Mouse (Mus musculus): ENCODE measurements around the gene Crtc3. TPM values are rescaled to one million over a fixed set of nuclear protein-coding genes. Genes with fewer than 3 reads are reported as not detected.

Crtc3 gene
- 18.2 and 20.1 TPM in 2 replicates for polyA plus RNA-seq (2015; fragmentation: Nextera tagmentation; extraction: Ambion mirVana)

DNA sequence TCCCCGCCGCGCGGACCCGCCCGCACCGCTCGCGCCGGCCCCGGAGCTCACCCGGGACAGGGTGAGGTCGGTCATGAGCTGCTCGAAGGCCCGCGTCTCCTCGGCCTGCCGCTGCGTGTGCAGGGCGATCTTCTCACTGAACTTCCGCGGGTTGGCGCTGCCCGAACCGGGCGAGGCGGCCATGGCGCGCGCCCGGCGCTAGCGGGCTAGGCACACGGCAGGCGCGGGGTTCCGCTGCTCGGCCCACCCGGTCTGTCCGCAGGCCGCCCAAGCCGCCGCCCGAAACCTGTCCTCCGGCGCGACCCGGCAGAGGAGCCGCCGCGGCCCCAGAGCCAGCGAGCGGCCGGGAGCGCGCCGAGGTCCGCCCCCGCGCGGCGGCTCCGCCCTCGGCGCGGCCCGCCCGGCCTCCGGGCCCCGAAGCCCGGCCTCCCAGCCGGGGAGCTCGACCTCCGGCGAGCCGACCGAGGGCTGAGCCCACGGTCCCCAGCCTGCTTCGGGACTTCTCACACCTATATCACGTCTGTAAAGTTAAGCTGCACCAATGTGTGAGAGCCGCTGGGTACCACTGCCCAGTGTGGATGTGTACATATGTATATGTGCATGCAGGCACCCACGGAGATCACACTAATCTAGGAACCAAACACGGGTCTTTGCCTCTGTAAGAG, at the start of gene Crtc3:
Gene Crtc3, minus strand, starts transcription at position 322 of the 665 bp plus-strand sequence.
- Histone ChIP-seq H3K27me3 (replicated peaks; ENCODE audit: control insufficient read depth, insufficient read depth, low read length) (no peaks in the 10 kb centered on the region), H3K4me2 (ENCODE audit: low read length) (peak within 1 kb of the TSS; percentile 55), H3K27ac (ENCODE audit: low read length) (peak within 1 kb of the TSS; percentile 93), H3K9me3 (ENCODE audit: control insufficient read depth, low read length) (no peaks in the 10 kb centered on the region), H3K4me1 (replicated peaks; ENCODE audit: control insufficient read depth, insufficient read depth, low read length) (peaks cover 24% of the 10 kb centered on the region), H3K9ac (replicated peaks; ENCODE audit: low read depth, low read length) (peak within 1 kb of the TSS; percentile 98), H3K4me3 (replicated peaks; ENCODE audit: low read length) (peak within 1 kb of the TSS; percentile 90), H3K36me3 (ENCODE audit: control insufficient read depth, insufficient read depth) (no peaks in the 10 kb centered on the region)
- under 1% methylated on average over 66 of the region's 83 CpGs for WGBS
- ATAC-seq, result peak; percentile 73

DNA sequence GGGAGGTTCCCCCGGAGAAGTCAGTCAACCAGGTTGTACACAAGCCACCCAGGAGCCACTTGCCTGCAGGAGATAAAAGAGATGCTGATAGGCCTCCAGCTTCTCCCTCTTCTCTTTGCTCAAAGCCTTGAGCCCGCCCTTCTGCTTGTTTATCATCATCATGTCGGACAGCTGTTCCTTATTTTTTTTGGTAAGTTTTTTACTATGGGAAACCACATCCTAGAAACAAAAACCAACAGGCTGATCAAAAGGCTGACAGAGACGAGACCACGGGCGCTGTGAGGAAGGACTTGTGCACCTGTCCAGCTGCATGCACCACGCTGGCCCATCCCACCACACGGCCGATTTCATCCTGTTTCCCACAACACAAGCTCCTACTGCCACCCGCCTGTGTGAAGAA, 47.5 kb upstream of the Crtc3 start:
- Histone ChIP-seq H3K9me3 (ENCODE audit: control insufficient read depth, low read length) (no peaks in the 10 kb centered on the region), H3K36me3 (ENCODE audit: control insufficient read depth, insufficient read depth) (peaks cover 19% of the 10 kb centered on the region), H3K27ac (ENCODE audit: low read length) (no peak overlapping the region), H3K4me3 (replicated peaks; ENCODE audit: low read length) (no peak overlapping the region), H3K9ac (replicated peaks; ENCODE audit: low read depth, low read length) (no peak overlapping the region), H3K4me1 (replicated peaks; ENCODE audit: control insufficient read depth, insufficient read depth, low read length) (no peaks in the 10 kb centered on the region), H3K27me3 (replicated peaks; ENCODE audit: control insufficient read depth, insufficient read depth, low read length) (no peaks in the 10 kb centered on the region), H3K4me2 (ENCODE audit: low read length) (no peak overlapping the region)
- no peak for ATAC-seq
- WGBS, result 92% methylated on average over 10 of the region's 10 CpGs

DNA sequence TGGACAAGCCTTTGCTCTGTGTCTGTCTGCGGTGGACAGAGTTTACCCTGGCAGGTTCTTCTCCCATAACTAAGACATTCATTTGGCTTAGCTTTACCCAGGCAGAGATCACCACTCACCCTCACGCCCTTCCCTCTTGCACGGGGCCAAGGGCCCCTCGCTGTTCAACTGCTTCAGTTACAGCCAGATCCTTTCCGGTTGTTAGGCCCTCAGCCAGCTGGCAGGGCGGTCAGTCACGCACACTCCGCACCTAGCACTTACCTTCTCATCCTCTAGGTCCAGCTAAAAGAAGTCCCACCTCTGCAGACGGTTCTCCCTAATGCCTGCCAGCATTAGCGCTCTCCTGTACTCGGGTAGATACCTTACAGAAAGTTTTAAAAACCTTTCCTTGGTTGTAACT, 44.3 kb upstream of the Crtc3 start:
- WGBS, result 83% methylated on average over 11 of the region's 11 CpGs

DNA sequence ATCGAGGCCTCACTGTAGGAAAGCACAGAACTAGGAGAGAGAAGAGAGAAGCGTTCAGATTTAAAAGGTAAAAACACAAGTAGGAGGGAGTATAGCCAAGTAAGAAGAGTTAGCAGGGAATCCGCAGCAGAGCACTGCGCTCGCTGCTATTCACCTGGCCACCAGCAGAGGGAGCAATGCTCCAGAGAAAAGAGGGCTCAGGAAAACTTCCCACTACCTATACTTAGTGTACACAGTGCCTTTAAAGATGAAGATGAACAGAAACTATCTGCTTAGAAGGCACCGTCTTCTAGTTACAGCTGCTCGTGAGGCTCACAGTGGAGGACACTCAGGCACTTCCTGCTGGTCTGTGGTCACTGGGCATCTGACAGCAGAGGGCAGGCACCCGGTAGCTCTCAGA, 41.0 kb upstream of the Crtc3 start:
- Histone ChIP-seq H3K9me3 (ENCODE audit: control insufficient read depth, low read length) (no peaks in the 10 kb centered on the region), H3K9ac (replicated peaks; ENCODE audit: low read depth, low read length) (no peak overlapping the region), H3K27ac (ENCODE audit: low read length) (no peak overlapping the region), H3K4me1 (replicated peaks; ENCODE audit: control insufficient read depth, insufficient read depth, low read length) (no peaks in the 10 kb centered on the region), H3K4me3 (replicated peaks; ENCODE audit: low read length) (no peak overlapping the region), H3K36me3 (ENCODE audit: control insufficient read depth, insufficient read depth) (peaks cover 30% of the 10 kb centered on the region), H3K27me3 (replicated peaks; ENCODE audit: control insufficient read depth, insufficient read depth, low read length) (no peaks in the 10 kb centered on the region), H3K4me2 (ENCODE audit: low read length) (no peak overlapping the region)
- WGBS, result 26% methylated on average over 8 of the region's 8 CpGs
- peak; percentile 58 for ATAC-seq

More for the DNA sequence above, 44.3 kb upstream of the Crtc3 start:
- H3K27me3 ChIP-seq (replicated peaks; ENCODE audit: control insufficient read depth, insufficient read depth, low read length), result no peaks in the 10 kb centered on the region
- no peak overlapping the region for H3K9ac ChIP-seq (replicated peaks; ENCODE audit: low read depth, low read length)
- H3K36me3 ChIP-seq (ENCODE audit: control insufficient read depth, insufficient read depth), result peaks cover 17% of the 10 kb centered on the region
- no peaks in the 10 kb centered on the region for H3K9me3 ChIP-seq (ENCODE audit: control insufficient read depth, low read length)
- no peak overlapping the region for H3K4me3 ChIP-seq (replicated peaks; ENCODE audit: low read length)
- no peaks in the 10 kb centered on the region for H3K4me1 ChIP-seq (replicated peaks; ENCODE audit: control insufficient read depth, insufficient read depth, low read length)
- ATAC-seq, result no peak
- no peak overlapping the region for H3K4me2 ChIP-seq (ENCODE audit: low read length)
- H3K27ac ChIP-seq (ENCODE audit: low read length), result no peak overlapping the region

DNA sequence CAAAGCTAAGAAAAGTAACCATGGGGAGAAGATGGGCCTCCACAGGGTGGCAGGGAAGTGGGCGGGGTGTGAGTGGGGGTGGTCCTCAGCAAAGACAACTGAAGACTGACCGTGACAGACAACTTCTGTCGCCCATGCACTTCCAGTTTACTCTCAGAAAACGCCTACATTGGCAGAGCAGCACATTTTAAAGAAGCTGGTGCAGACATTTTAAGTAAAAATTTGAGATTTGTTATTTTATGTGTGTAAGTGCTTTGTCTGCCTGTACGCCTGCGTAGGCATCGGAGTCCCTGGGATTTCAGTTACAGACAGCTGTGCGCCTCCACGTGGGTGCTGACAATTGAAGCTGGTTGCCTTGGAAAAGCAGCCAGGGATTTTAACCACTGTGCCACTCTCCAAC, 32.4 kb upstream of the Crtc3 start:
- Histone ChIP-seq H3K9me3 (ENCODE audit: control insufficient read depth, low read length) (no peaks in the 10 kb centered on the region), H3K27me3 (replicated peaks; ENCODE audit: control insufficient read depth, insufficient read depth, low read length) (no peaks in the 10 kb centered on the region), H3K4me1 (replicated peaks; ENCODE audit: control insufficient read depth, insufficient read depth, low read length) (no peaks in the 10 kb centered on the region), H3K27ac (ENCODE audit: low read length) (no peak overlapping the region), H3K4me2 (ENCODE audit: low read length) (no peak overlapping the region), H3K4me3 (replicated peaks; ENCODE audit: low read length) (no peak overlapping the region), H3K36me3 (ENCODE audit: control insufficient read depth, insufficient read depth) (peaks cover 18% of the 10 kb centered on the region), H3K9ac (replicated peaks; ENCODE audit: low read depth, low read length) (no peak overlapping the region)
- no peak for ATAC-seq
- 71% methylated on average over 9 of the region's 9 CpGs for WGBS

DNA sequence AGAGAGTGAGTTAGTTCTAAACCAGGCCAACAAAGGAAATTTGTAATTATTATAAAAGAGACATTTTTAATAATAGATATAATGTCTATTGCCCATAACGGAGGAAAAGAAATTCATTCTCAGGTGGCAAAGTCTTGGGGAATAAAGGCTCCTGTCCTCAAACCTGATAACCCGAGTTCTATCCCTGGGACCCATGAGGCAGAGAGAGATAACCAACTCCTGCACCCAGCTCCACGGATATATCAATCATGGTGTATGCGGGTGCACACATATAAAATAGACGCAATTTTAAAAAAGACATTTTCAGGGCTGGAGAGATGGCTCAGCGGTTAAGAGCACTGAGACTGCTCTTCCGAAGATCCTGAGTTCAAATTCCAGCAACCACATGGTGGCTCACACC, 30.9 kb upstream of the Crtc3 start:
- WGBS, result 97% methylated on average over 7 of the region's 7 CpGs

DNA sequence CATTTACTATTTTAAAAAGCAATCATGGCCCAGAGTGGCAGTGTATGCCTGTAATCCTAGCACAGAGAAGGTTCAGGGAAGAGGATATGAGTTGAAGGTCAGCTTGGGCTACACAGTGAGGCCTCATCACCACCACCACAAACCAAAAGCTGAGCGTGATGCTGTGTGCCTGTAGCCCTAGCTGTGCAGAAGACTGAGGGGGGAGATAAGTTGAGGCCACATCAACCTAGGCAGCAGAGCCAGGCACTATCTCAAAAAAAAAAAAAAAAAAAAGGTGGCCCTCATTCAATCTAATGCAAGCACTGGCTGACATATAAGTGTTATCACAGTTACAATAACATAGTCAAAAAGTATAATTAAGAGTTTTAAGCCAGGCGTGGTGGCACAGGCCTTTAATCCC, 30.4 kb upstream of the Crtc3 start:
- WGBS, result 92% methylated on average over 2 of the region's 2 CpGs
- H3K9me3 ChIP-seq (ENCODE audit: control insufficient read depth, low read length), result no peaks in the 10 kb centered on the region
- H3K9ac ChIP-seq (replicated peaks; ENCODE audit: low read depth, low read length), result no peak overlapping the region
- no peak overlapping the region for H3K4me3 ChIP-seq (replicated peaks; ENCODE audit: low read length)
- no peak overlapping the region for H3K4me2 ChIP-seq (ENCODE audit: low read length)
- no peak overlapping the region for H3K27ac ChIP-seq (ENCODE audit: low read length)
- H3K36me3 ChIP-seq (ENCODE audit: control insufficient read depth, insufficient read depth), result peaks cover 10% of the 10 kb centered on the region
- ATAC-seq, result no peak
- H3K4me1 ChIP-seq (replicated peaks; ENCODE audit: control insufficient read depth, insufficient read depth, low read length), result no peaks in the 10 kb centered on the region
- no peaks in the 10 kb centered on the region for H3K27me3 ChIP-seq (replicated peaks; ENCODE audit: control insufficient read depth, insufficient read depth, low read length)

More for the DNA sequence above, 30.9 kb upstream of the Crtc3 start:
- Histone ChIP-seq H3K36me3 (ENCODE audit: control insufficient read depth, insufficient read depth) (peaks cover 11% of the 10 kb centered on the region), H3K27ac (ENCODE audit: low read length) (no peak overlapping the region), H3K27me3 (replicated peaks; ENCODE audit: control insufficient read depth, insufficient read depth, low read length) (no peaks in the 10 kb centered on the region), H3K4me1 (replicated peaks; ENCODE audit: control insufficient read depth, insufficient read depth, low read length) (no peaks in the 10 kb centered on the region), H3K9ac (replicated peaks; ENCODE audit: low read depth, low read length) (no peak overlapping the region), H3K4me2 (ENCODE audit: low read length) (no peak overlapping the region), H3K9me3 (ENCODE audit: control insufficient read depth, low read length) (no peaks in the 10 kb centered on the region), H3K4me3 (replicated peaks; ENCODE audit: low read length) (no peak overlapping the region)
- ATAC-seq, result no peak

DNA sequence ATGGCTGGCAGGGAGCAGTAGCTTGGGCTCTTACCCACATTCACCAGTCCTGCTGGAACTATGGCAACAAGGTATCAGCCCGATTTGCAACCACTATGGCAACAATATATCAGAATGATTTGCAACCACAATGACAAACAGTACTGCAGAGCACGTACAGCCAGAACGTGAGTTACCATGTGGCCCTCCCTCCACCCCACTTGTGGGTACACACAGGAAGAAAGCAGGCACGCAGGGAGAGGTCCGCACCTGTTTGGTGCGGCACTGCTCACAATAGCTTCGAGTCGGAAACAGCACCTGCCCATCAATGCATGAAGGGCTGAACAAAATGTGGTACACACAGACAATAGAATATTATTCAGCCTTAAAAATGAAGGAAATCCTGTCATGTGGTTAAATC, 29.8 kb upstream of the Crtc3 start:
- H3K27ac ChIP-seq (ENCODE audit: low read length), result no peak overlapping the region
- H3K4me2 ChIP-seq (ENCODE audit: low read length), result no peak overlapping the region
- H3K36me3 ChIP-seq (ENCODE audit: control insufficient read depth, insufficient read depth), result peaks cover 10% of the 10 kb centered on the region
- WGBS, result 78% methylated on average over 8 of the region's 8 CpGs
- no peaks in the 10 kb centered on the region for H3K27me3 ChIP-seq (replicated peaks; ENCODE audit: control insufficient read depth, insufficient read depth, low read length)
- no peaks in the 10 kb centered on the region for H3K9me3 ChIP-seq (ENCODE audit: control insufficient read depth, low read length)
- H3K9ac ChIP-seq (replicated peaks; ENCODE audit: low read depth, low read length), result no peak overlapping the region
- H3K4me3 ChIP-seq (replicated peaks; ENCODE audit: low read length), result no peak overlapping the region
- no peaks in the 10 kb centered on the region for H3K4me1 ChIP-seq (replicated peaks; ENCODE audit: control insufficient read depth, insufficient read depth, low read length)
- no peak for ATAC-seq

DNA sequence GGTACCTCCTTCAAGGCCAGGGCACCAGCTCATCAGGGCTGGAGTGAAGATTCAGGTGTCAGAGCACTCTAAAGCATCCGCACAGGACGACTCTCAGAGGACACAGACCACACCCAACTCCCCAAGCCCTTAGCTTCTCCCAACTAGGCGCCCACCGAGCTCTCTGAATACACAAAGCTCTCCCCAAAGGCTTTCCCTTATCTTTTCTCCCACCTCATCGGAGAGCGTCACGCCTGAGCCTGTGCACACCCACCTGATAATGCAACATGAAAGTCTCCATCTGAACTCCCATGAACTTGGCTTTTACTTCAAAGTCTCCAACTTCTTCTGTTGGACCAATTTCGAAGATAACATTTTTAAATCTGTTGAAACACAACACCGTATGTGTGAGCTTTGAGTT, 28.1 kb upstream of the Crtc3 start:
- H3K36me3 ChIP-seq (ENCODE audit: control insufficient read depth, insufficient read depth), result peaks cover 6% of the 10 kb centered on the region
- WGBS, result 88% methylated on average over 9 of the region's 9 CpGs
- H3K4me1 ChIP-seq (replicated peaks; ENCODE audit: control insufficient read depth, insufficient read depth, low read length), result no peaks in the 10 kb centered on the region
- H3K9me3 ChIP-seq (ENCODE audit: control insufficient read depth, low read length), result no peaks in the 10 kb centered on the region
- ATAC-seq, result no peak
- H3K27me3 ChIP-seq (replicated peaks; ENCODE audit: control insufficient read depth, insufficient read depth, low read length), result no peaks in the 10 kb centered on the region
- H3K4me3 ChIP-seq (replicated peaks; ENCODE audit: low read length), result no peak overlapping the region
- no peak overlapping the region for H3K27ac ChIP-seq (ENCODE audit: low read length)
- H3K4me2 ChIP-seq (ENCODE audit: low read length), result no peak overlapping the region
- no peak overlapping the region for H3K9ac ChIP-seq (replicated peaks; ENCODE audit: low read depth, low read length)

DNA sequence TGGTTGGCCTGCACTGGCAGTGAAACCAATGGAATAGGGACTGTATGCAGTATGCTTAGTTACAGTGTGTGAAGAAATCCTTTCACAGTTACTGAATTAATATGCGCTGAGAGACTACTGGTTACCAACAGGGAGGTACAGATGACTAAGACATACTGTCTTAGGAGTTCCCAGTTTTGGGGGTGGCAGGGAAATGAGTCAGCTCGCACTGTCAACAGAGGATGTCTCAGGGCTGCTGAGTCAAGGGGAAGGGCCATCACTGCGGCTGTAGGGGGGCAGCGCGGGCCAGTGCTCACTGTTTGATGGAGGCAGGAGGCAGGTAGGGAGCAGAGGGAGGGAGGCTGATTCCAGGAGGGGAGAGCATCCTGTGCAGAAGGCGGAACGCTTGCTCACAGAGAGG, 26.6 kb upstream of the Crtc3 start:
- no peak overlapping the region for H3K4me3 ChIP-seq (replicated peaks; ENCODE audit: low read length)
- H3K9ac ChIP-seq (replicated peaks; ENCODE audit: low read depth, low read length), result no peak overlapping the region
- H3K36me3 ChIP-seq (ENCODE audit: control insufficient read depth, insufficient read depth), result peaks cover 6% of the 10 kb centered on the region
- no peaks in the 10 kb centered on the region for H3K4me1 ChIP-seq (replicated peaks; ENCODE audit: control insufficient read depth, insufficient read depth, low read length)
- H3K9me3 ChIP-seq (ENCODE audit: control insufficient read depth, low read length), result no peaks in the 10 kb centered on the region
- WGBS, result 91% methylated on average over 7 of the region's 7 CpGs
- H3K27ac ChIP-seq (ENCODE audit: low read length), result no peak overlapping the region
- H3K27me3 ChIP-seq (replicated peaks; ENCODE audit: control insufficient read depth, insufficient read depth, low read length), result no peaks in the 10 kb centered on the region
- no peak overlapping the region for H3K4me2 ChIP-seq (ENCODE audit: low read length)
- 0 out of 2 replicates have a peak, but pooled peaks have one; percentile 54 for ATAC-seq
